Mouse (Mus musculus) spleen, adult 2 months (tissue): ENCODE results near the gene Adamts16.

Experiments used
- CTCF ChIP-seq: fragments of 200-500 bp; IDR thresholded peaks from 2 replicates; pipeline ENCODE4 v1.5.1; 2011; ENCODE audit warnings: mild to moderate bottlenecking, inconsistent platforms; ENCODE audit not compliant: insufficient read depth, insufficient read length, insufficient replicate concordance; ENCODE audit errors: extremely low read depth
- POLR2A ChIP-seq: fragments of 200-500 bp; IDR thresholded peaks from 2 replicates; pipeline ENCODE4 v1.6.1; 2011; ENCODE audit warnings: low read depth, low read length, inconsistent platforms

DNA sequence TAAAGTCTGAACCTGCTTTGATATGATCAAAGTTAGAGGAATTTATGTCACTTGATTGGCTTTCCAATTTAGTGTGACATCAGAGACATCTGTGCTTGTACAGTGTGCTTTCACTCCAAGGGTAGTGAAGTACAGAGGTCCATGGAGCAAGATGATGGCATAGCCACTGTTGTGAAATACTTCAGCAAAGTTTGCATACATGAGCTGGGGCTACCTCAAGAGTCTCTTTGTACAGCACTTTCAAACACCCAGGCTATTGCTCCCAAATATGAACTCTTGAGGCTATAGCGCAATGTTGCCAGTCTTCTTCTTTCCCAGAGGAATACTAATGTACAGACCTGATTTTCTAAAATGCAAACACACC, 35.9 kb upstream of the Adamts16 start:
- TF ChIP-seq CTCF: no peak
- TF ChIP-seq POLR2A: no peak
